Mouse (Mus musculus) limb, embryonic 11.5 days (tissue): Measurements from ENCODE around the gene Mcf2l. TPM values are rescaled to one million over a fixed set of nuclear protein-coding genes. Genes with fewer than 3 reads are reported as not detected.

Experiments used
- ATAC-seq: fragments of 200-750 bp; cut with Nextera tagmentation; 2 replicates; pipeline ENCODE4 v1.8.0; 2017; ENCODE audit warnings: low read depth; ENCODE audit not compliant: insufficient number of reproducible peaks, low FRiP score, low TSS enrichment
- DNase-seq: peaks from one replicate; pipeline ENCODE4 v3.0.0-alpha.2; 2015; ENCODE audit warnings: low spot score
- H3K27ac ChIP-seq: fragments of 300-500 bp; sonication (generic); replicated peaks from 2 replicates; pipeline ENCODE4 v1.5.1; 2014; ENCODE audit warnings: low read depth, mild to moderate bottlenecking, low read length
- H3K27me3 ChIP-seq: fragments of 300-500 bp; sonication (generic); 2 replicates; pipeline ENCODE4 v1.6.1; 2014; ENCODE audit warnings: mild to moderate bottlenecking, low read length, mixed read lengths; ENCODE audit not compliant: control insufficient read depth, insufficient read depth
- H3K36me3 ChIP-seq: fragments of 300-500 bp; sonication (generic); 2 replicates; pipeline ENCODE4 v1.6.1; 2014; ENCODE audit warnings: mild to moderate bottlenecking, low read length, moderate library complexity, mixed read lengths; ENCODE audit not compliant: control insufficient read depth, insufficient read depth
- H3K4me1 ChIP-seq: fragments of 300-500 bp; sonication (generic); 2 replicates; pipeline ENCODE4 v1.6.1; 2014; ENCODE audit warnings: low read length, mixed read lengths; ENCODE audit not compliant: control insufficient read depth, insufficient read depth
- H3K4me2 ChIP-seq: fragments of 300-500 bp; sonication (generic); 2 replicates; pipeline ENCODE4 v1.6.1; 2014; ENCODE audit warnings: low read depth, mild to moderate bottlenecking, moderate library complexity; ENCODE audit not compliant: severe bottlenecking
- H3K4me3 ChIP-seq: fragments of 300-500 bp; sonication (generic); 2 replicates; pipeline ENCODE4 v1.5.1; 2014; ENCODE audit warnings: low read depth, low read length
- H3K9ac ChIP-seq: fragments of 300-500 bp; sonication (generic); 2 replicates; pipeline ENCODE4 v1.6.1; 2014; ENCODE audit warnings: mild to moderate bottlenecking, low read length
- H3K9me3 ChIP-seq: fragments of 300-500 bp; sonication (generic); 2 replicates; pipeline ENCODE4 v1.6.1; 2016; ENCODE audit warnings: low read length; ENCODE audit not compliant: control insufficient read depth
- WGBS: fragments of 180-500 bp; shearing (Covaris S2); extraction: QIAGEN DNeasy Blood & Tissue Kit; methylation state at CpG from one replicate; pipeline ENCODE4 v1.1.7; 2014; 5-methylcytosine and 5-hydroxymethylcytosine counted together
- polyA plus RNA-seq: library from polyadenylated mRNA; unstranded; fragments of >200 nt; fragmentation: Nextera tagmentation; extraction: Ambion mirVana; gene quantifications from 2 replicates; pipeline ENCODE4 v1.2.1, GENCODE M21; 2014

Gene Mcf2l
- polyA plus RNA-seq, 1 experiment from 2014 or later: 9.4 TPM

DNA sequence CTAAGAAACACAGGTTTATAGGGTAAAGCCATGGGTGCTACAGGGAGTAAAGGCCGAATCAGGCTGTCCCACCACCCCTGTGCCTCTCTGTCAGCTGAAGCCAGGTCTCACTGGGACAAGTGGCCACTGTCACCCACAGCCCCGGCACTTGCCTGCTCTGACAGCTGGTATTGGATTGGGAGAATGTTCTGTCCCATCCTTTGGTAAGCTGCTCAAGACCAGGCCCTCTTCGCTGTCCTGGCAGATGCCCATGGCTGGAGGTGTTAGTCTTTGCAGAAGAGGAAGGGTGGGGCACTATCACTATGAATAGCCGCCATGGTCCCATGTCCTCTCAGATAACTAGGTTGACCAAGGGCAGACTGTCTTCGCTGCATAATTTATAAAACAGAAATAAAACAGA is 40.0 kb upstream of the Mcf2l start:
- Histone ChIP-seq H3K4me2 (no peak overlapping the region), H3K9ac (no peak overlapping the region), H3K27me3 (no peaks in the 10 kb centered on the region), H3K36me3 (peaks cover 9% of the 10 kb centered on the region; the same call in 1 of the 2 replicates), H3K4me1 (no peaks in the 10 kb centered on the region), H3K27ac (no peak overlapping the region), H3K9me3 (no peaks in the 10 kb centered on the region), H3K4me3 (no peak overlapping the region)
- DNase-seq (no peak), ATAC-seq (no peak)
- 89% methylated on average over 5 of the region's 5 CpGs for WGBS

- ATAC-seq (no peak), DNase-seq (no peak)
- Histone ChIP-seq H3K9ac (no peak overlapping the region), H3K4me2 (no peak overlapping the region), H3K4me1 (no peaks in the 10 kb centered on the region), H3K27ac (no peak overlapping the region), H3K4me3 (no peak overlapping the region), H3K9me3 (no peaks in the 10 kb centered on the region), H3K27me3 (no peaks in the 10 kb centered on the region), H3K36me3 (no peaks in the 10 kb centered on the region)
- WGBS: 91% methylated on average over 7 of the region's 7 CpGs
Observed at GRCm38 (mm10) chr8:12840834-12841233, 32.8 kb upstream of the Mcf2l start.

- H3K4me3 ChIP-seq: no peak overlapping the region
- H3K27me3 ChIP-seq: no peaks in the 10 kb centered on the region
- H3K9ac ChIP-seq: no peak overlapping the region
- no peaks in the 10 kb centered on the region for H3K4me1 ChIP-seq
- H3K36me3 ChIP-seq: no peaks in the 10 kb centered on the region
- no peak overlapping the region for H3K27ac ChIP-seq
- ATAC-seq: no peak
- no peaks in the 10 kb centered on the region for H3K9me3 ChIP-seq
- H3K4me2 ChIP-seq: no peak overlapping the region
- DNase-seq: no peak
- 93% methylated on average over 11 of the region's 11 CpGs for WGBS
Observed at GRCm38 (mm10) chr8:12842342-12842995, 31.1 kb upstream of the Mcf2l start.

DNA sequence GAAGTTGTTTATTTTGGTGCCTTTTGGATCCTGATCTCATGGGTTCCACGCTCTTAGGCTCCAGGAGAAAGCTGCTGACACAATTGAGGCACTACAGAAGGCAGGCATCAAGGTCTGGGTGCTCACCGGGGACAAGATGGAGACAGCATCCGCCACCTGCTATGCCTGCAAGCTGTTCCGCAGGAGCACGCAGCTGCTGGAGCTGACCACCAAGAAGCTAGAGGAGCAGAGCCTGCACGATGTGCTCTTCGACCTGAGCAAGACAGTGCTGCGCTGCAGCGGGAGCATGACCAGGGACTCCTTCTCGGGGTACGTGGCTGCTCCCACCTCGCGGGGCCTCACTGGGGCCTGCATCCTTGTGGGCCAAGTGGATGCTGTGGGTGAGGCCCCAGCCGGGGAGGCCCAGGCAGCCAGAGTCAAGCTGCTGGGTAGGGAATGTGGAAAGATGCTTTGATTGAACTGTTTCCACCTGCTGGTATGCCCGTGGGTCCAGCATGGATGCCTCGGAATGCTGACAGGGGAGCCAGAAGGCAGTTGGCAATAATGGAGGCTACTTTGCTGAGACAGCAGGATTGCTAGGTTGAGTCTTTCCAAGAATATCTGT is 29.2 kb upstream of the Mcf2l start:
- Histone ChIP-seq H3K4me1 (no peaks in the 10 kb centered on the region), H3K27me3 (no peaks in the 10 kb centered on the region), H3K9me3 (no peaks in the 10 kb centered on the region), H3K4me3 (no peak overlapping the region), H3K9ac (no peak overlapping the region), H3K27ac (no peak overlapping the region), H3K4me2 (no peak overlapping the region), H3K36me3 (no peaks in the 10 kb centered on the region)
- no peak for DNase-seq
- WGBS: 91% methylated on average over 16 of the region's 16 CpGs
- ATAC-seq: no peak

GRCm38 (mm10) chr8:12846447-12846846 is 27.2 kb upstream of the Mcf2l start:
- 93% methylated on average over 6 of the region's 6 CpGs for WGBS
- Histone ChIP-seq H3K27me3 (no peaks in the 10 kb centered on the region), H3K27ac (no peak overlapping the region), H3K4me2 (no peak overlapping the region), H3K4me3 (no peak overlapping the region), H3K4me1 (no peaks in the 10 kb centered on the region), H3K9me3 (no peaks in the 10 kb centered on the region), H3K9ac (no peak overlapping the region), H3K36me3 (no peaks in the 10 kb centered on the region; the same call in none of the 2 replicates)
- DNase-seq: no peak
- ATAC-seq: no peak

- ATAC-seq (no peak), DNase-seq (no peak)
- no peak overlapping the region for H3K4me2 ChIP-seq
- H3K9me3 ChIP-seq: no peaks in the 10 kb centered on the region
- no peaks in the 10 kb centered on the region for H3K4me1 ChIP-seq
- H3K9ac ChIP-seq: no peak overlapping the region
- H3K36me3 ChIP-seq: no peaks in the 10 kb centered on the region; the same call in none of the 2 replicates
- no peak overlapping the region for H3K27ac ChIP-seq
- no peak overlapping the region for H3K4me3 ChIP-seq
- 93% methylated on average over 10 of the region's 10 CpGs for WGBS
- H3K27me3 ChIP-seq: no peaks in the 10 kb centered on the region
Observed at GRCm38 (mm10) chr8:12851241-12851640, 22.4 kb upstream of the Mcf2l start.

DNA sequence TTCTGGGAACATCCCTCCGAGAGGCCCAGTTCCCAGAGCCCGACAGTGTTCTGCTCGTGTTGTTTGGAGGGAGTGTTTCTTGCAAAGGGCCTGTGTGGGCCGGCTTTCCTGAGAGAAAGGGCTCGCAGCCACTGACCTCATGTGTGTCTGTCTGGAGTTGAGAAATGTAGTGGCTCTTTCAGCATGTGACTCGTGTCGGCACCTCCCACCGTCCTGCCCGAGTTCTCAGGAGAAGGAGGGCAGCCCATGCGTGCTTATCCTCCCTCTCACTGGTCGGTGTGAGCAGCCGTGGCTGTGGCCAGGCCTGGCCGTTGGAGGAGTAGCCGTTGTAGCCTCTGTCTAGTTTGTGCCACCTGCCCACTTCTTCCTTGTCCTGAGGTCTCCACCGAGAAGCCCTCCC is 17.6 kb upstream of the Mcf2l start:
- no peak for DNase-seq
- no peak for ATAC-seq
- Histone ChIP-seq H3K4me1 (no peaks in the 10 kb centered on the region), H3K36me3 (peaks cover 2% of the 10 kb centered on the region), H3K9me3 (no peaks in the 10 kb centered on the region), H3K27me3 (no peaks in the 10 kb centered on the region), H3K9ac (no peak overlapping the region), H3K4me2 (no peak overlapping the region), H3K4me3 (no peak overlapping the region), H3K27ac (no peak overlapping the region)
- 79% methylated on average over 15 of the region's 15 CpGs for WGBS

- Histone ChIP-seq H3K27ac (no peak overlapping the region), H3K4me2 (no peak overlapping the region), H3K4me1 (no peaks in the 10 kb centered on the region), H3K36me3 (no peaks in the 10 kb centered on the region), H3K27me3 (no peaks in the 10 kb centered on the region), H3K9ac (no peak overlapping the region), H3K4me3 (no peak overlapping the region), H3K9me3 (no peaks in the 10 kb centered on the region)
- 79% methylated on average over 3 of the region's 3 CpGs for WGBS
- DNase-seq (no peak), ATAC-seq (no peak)
Observed at GRCm38 (mm10) chr8:12863061-12863460, 10.5 kb upstream of the Mcf2l start.

DNA sequence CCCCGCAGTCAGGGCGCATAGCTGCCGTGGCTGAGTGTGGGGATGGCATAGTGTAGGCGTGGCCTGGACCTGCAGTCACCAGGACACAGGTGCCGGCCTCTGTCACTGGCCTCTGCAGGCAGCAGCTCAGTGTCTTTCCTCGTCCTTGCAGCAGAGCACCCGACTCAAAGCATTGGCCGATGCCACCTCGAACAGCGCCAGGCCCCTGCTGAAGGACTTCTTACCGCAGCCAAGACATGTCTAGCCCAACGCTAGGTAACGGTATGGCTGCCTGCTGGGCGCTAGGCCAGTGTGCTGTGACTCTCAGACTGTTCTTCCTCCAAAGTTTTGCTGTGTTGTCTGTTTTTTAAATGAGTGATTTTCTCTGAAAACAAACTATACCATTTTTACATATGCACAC is 10.0 kb upstream of the Mcf2l start:
- ATAC-seq: no peak
- Histone ChIP-seq H3K4me2 (no peak overlapping the region), H3K27ac (no peak overlapping the region), H3K9me3 (no peaks in the 10 kb centered on the region), H3K4me1 (no peaks in the 10 kb centered on the region), H3K36me3 (no peaks in the 10 kb centered on the region), H3K4me3 (no peak overlapping the region), H3K27me3 (no peaks in the 10 kb centered on the region), H3K9ac (no peak overlapping the region)
- no peak for DNase-seq
- WGBS: 85% methylated on average over 14 of the region's 14 CpGs
